Mouse (Mus musculus): ENCODE results near the gene Gse1. TPM values are rescaled to one million over a fixed set of nuclear protein-coding genes. Genes with fewer than 3 reads are reported as not detected.
A peak's percentile ranks its signal among the peaks of the same experiment; 100 is the strongest.

Gse1 gene
- polyA plus RNA-seq, 1 experiment from 2014 or later: 28.8 TPM

DNA sequence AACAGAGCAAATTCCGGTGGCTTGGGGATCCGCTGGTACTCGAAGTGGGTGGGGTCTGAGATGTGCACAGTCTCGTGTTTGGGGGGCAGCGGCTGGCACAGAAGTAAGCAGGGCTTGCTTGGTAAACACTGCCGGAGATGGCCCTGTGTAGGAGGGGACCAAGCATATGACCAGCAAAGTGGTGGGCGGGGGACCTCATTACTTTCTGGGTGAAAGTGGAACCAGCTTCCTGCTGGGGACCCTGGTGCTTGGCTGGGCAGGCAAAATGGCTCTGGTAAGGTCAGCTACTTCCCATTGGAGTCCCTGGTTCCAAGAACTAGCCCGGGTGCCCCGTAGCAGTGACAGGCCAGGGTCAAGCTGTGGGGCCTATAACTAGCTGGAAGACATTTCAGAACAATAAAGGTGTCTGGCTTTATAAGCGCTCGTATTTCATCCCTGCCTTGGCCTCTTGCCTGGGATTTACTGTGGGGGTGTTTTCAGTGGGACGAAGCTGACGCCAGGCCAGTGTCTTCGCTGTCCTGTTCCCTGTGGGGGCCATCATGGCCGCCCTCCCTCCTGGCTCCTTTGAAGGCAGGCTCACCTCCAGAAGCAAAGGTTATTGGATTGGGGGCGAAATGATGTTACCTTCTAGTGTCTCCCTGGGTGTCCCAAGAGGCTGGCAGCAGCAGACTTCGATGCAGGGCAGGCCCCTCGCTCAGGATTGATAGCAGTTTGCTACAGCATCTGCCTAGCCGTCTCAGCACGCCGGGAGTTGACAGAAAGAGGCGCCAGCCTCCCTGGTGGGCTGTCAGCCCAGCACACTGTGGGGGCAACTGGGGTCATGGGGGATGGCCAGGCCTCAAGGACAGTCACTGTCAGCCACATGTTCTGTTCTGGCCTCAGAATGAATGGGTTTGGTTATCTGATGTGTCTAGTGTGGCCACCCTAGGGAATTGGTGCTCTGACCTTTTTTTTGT is 148.9 kb downstream of the Gse1 start:
- H3K36me3 ChIP-seq: no peaks in the 10 kb centered on the region
- H3K4me2 ChIP-seq (replicated peaks): no peak overlapping the region
- H3K27ac ChIP-seq (replicated peaks): peak overlapping the region; percentile 76
- 57% methylated on average over 22 of the region's 22 CpGs for WGBS
- no peak for ATAC-seq (ENCODE audit: low FRiP score, low read depth)
- H3K4me3 ChIP-seq: no peak overlapping the region
- peaks cover 78% of the 10 kb centered on the region for H3K4me1 ChIP-seq
- no peak overlapping the region for H3K9ac ChIP-seq (replicated peaks)
- no peaks in the 10 kb centered on the region for H3K9me3 ChIP-seq
- peaks cover 14% of the 10 kb centered on the region for H3K27me3 ChIP-seq

DNA sequence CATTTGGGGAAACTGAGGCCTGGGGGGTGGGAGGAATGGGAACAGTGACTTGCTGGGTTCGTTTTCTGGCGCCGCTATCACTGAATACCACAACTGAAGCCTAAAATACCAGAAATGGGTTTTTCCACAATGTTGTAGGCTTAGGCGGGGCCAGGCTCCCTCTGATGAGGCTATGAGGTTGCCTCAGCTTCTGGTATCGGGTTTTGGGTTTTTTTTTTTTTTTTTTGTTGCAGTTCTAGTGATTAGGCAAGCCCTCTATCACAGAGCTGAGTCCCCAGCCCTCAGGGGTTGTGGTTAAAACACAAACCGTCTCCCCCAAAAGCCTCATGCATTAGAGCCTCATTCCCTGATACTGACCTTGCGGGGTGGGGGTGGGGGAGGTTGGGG is 149.5 kb downstream of the Gse1 start:
- Histone ChIP-seq H3K27me3 (peaks cover 14% of the 10 kb centered on the region), H3K9me3 (no peaks in the 10 kb centered on the region), H3K36me3 (no peaks in the 10 kb centered on the region), H3K4me1 (peaks cover 84% of the 10 kb centered on the region), H3K9ac (replicated peaks) (no peak overlapping the region), H3K4me2 (replicated peaks) (no peak overlapping the region), H3K4me3 (no peak overlapping the region), H3K27ac (replicated peaks) (peak overlapping the region; percentile 76; the same call in 1 of the 2 replicates)
- WGBS: 71% methylated on average over 7 of the region's 7 CpGs
- no peak for ATAC-seq (ENCODE audit: low FRiP score, low read depth)

DNA sequence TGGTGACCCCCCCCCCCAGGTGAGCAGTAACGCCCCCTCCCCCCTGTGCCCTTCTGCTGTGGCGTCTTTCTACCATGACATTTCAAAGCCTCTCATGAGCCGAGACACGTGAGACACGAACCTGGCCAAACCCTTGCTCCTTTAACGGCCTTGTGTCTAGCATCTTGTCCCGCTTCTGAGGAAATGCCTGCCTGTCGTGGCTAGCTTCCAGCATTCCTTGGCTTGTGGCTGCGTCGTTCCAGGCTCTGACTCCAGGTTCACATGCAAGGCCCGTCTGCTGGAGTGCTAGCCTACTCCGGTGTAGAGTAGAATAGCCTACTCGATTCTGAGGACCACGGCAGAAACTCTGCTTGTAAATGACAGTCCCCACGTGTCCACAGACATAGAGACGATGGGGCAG is 150.1 kb downstream of the Gse1 start:
- Histone ChIP-seq H3K9ac (replicated peaks) (no peak overlapping the region), H3K4me1 (peaks cover 90% of the 10 kb centered on the region), H3K4me3 (no peak overlapping the region), H3K9me3 (no peaks in the 10 kb centered on the region), H3K27me3 (peaks cover 14% of the 10 kb centered on the region), H3K27ac (replicated peaks) (no peak overlapping the region), H3K36me3 (no peaks in the 10 kb centered on the region), H3K4me2 (replicated peaks) (no peak overlapping the region)
- ATAC-seq (ENCODE audit: low FRiP score, low read depth): no peak
- WGBS: 59% methylated on average over 16 of the region's 16 CpGs

DNA sequence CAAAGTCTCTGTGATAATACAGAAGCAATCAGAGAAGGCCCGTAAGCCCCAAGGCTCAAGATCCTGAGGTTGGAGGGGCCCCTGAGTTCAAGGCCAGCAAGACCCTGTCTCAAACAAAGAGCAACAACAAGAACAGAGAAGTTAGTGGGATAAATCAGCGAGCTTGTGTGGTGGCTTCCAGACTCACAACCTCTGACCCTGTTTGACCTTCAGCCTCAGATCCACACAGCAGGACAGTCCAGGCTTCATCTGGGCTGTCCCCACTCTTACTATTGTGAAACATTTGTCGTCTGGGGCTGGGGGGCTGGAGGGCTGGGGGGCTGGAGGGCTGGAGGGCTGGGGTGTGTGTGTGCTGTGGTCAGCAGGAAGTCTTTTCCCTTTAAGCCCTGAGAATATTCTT is 150.8 kb downstream of the Gse1 start:
- H3K27ac ChIP-seq (replicated peaks): no peak overlapping the region

GRCm38 (mm10) chr8:120381865-120382264 is 153.6 kb downstream of the Gse1 start:
- 25% methylated on average over 4 of the region's 4 CpGs for WGBS
- Histone ChIP-seq H3K9me3 (0 out of 2 replicates have a peak, but pooled peaks cover 2% of the 10 kb centered on the region), H3K4me3 (no peak overlapping the region), H3K36me3 (no peaks in the 10 kb centered on the region), H3K9ac (replicated peaks) (0 out of 2 replicates have a peak overlapping the region, but pooled peaks have one; percentile 4), H3K4me1 (peaks cover 73% of the 10 kb centered on the region), H3K27me3 (peaks cover 14% of the 10 kb centered on the region), H3K27ac (replicated peaks) (peak overlapping the region; percentile 66), H3K4me2 (replicated peaks) (no peak overlapping the region)
- no peak for ATAC-seq (ENCODE audit: low FRiP score, low read depth)

More for the DNA sequence above, 150.8 kb downstream of the Gse1 start:
- no peaks in the 10 kb centered on the region for H3K9me3 ChIP-seq
- H3K4me1 ChIP-seq: peaks cover 95% of the 10 kb centered on the region
- H3K9ac ChIP-seq (replicated peaks): no peak overlapping the region
- H3K27me3 ChIP-seq: peaks cover 14% of the 10 kb centered on the region
- H3K4me3 ChIP-seq: no peak overlapping the region
- H3K4me2 ChIP-seq (replicated peaks): no peak overlapping the region
- WGBS: 25% methylated on average over 3 of the region's 3 CpGs
- H3K36me3 ChIP-seq: no peaks in the 10 kb centered on the region
- ATAC-seq (ENCODE audit: low FRiP score, low read depth): no peak

DNA sequence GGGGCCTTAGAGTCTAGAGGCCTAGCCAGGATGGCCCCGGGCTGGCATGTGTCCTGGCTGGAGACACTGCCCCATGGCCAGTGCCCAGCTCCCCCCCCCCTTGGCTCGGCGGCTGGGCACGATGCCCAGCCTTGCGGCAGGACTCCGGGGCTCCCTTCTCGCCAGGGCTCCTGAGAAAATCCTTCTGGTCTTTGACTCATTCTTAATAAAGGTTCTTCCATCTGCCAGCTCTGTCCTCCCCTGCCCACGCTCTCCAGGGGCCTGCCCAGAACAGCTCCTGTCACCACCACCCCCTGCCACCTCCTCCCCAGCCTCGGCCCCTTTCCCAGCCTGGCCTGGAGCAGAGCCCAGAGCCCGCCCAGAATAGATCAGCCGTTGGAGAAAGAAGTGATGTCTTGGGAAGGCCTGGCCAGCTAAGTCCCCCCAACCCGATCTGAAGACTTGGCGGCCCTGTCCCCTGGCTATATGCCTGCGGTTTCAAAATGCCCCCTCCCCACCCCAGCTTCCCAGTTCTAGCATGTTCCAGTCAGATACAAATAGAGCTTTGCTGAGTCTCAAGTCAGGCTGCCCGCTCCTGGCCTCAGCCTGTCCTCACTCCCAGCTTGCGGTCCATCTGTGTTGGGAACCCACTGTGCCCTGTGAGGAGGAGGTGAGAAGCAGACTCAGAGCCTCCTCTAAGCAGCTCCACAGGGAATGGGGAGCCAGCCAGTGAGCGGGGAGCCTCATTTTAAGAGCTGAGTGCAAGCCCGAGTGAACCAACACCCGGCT is 154.4 kb downstream of the Gse1 start:
- H3K9ac ChIP-seq (replicated peaks): peak overlapping the region; percentile 4; the same call in 1 of the 2 replicates
- no peak overlapping the region for H3K4me2 ChIP-seq (replicated peaks)
- H3K27ac ChIP-seq (replicated peaks): peak overlapping the region; percentile 66
- H3K27me3 ChIP-seq: peaks cover 14% of the 10 kb centered on the region
- 68% methylated on average over 19 of the region's 19 CpGs for WGBS
- 0 out of 2 replicates have a peak, but pooled peaks cover 2% of the 10 kb centered on the region for H3K9me3 ChIP-seq
- no peaks in the 10 kb centered on the region for H3K36me3 ChIP-seq
- peaks cover 66% of the 10 kb centered on the region for H3K4me1 ChIP-seq
- peak; percentile 28; the same call in 1 of the 2 replicates for ATAC-seq (ENCODE audit: low FRiP score, low read depth)
- H3K4me3 ChIP-seq: no peak overlapping the region

DNA sequence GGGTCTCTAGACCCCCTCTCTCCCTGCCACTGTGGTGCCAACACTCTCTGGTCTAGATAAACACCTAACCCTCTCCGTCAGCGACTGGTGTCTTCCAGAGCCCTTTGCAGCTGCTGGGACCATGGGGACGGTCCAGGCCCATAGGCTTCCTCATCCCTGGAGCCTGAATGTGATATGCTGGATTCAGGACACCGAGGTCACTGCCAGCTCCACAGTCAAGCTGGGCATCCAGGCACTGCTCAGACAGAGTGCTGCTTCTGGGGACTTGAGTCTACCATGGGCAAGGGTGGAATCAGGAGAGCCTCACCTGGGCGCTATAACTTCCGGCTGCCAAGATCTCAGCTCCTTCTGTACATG is 154.9 kb downstream of the Gse1 start:
- no peak for ATAC-seq (ENCODE audit: low FRiP score, low read depth)
- Histone ChIP-seq H3K9me3 (0 out of 2 replicates have a peak, but pooled peaks cover 2% of the 10 kb centered on the region), H3K4me2 (replicated peaks) (no peak overlapping the region), H3K9ac (replicated peaks) (no peak overlapping the region), H3K27me3 (peaks cover 14% of the 10 kb centered on the region), H3K36me3 (no peaks in the 10 kb centered on the region), H3K4me1 (peaks cover 60% of the 10 kb centered on the region), H3K4me3 (no peak overlapping the region), H3K27ac (replicated peaks) (peak overlapping the region; percentile 66)
- WGBS: 79% methylated on average over 6 of the region's 6 CpGs

DNA sequence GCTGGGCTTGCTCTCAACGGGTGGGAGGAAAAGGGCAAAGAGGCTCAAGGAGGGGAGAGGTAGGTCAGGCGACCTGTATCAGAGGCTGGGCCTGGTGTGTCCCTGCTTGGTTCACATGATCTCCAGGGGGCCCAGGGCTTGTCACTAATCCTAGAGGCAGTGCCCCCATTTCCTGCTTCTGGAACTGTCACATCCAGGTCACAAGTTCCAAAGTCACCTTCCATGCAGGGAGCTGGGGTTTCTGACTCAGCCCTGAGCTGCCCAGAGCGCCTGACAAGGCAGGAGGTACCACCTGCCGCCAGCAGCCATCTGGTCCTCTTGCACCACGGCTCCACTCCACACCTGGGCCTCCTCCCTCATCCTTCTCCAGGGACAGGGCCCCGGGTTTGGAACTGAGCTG is 155.5 kb downstream of the Gse1 start:
- H3K4me3 ChIP-seq: no peak overlapping the region
- 38% methylated on average over 6 of the region's 6 CpGs for WGBS
- no peaks in the 10 kb centered on the region for H3K36me3 ChIP-seq
- H3K4me2 ChIP-seq (replicated peaks): no peak overlapping the region
- peak overlapping the region; percentile 66; the same call in 1 of the 2 replicates for H3K27ac ChIP-seq (replicated peaks)
- H3K4me1 ChIP-seq: peaks cover 55% of the 10 kb centered on the region
- ATAC-seq (ENCODE audit: low FRiP score, low read depth): no peak
- H3K9me3 ChIP-seq: 0 out of 2 replicates have a peak, but pooled peaks cover 2% of the 10 kb centered on the region
- H3K27me3 ChIP-seq: peaks cover 14% of the 10 kb centered on the region
- H3K9ac ChIP-seq (replicated peaks): no peak overlapping the region

DNA sequence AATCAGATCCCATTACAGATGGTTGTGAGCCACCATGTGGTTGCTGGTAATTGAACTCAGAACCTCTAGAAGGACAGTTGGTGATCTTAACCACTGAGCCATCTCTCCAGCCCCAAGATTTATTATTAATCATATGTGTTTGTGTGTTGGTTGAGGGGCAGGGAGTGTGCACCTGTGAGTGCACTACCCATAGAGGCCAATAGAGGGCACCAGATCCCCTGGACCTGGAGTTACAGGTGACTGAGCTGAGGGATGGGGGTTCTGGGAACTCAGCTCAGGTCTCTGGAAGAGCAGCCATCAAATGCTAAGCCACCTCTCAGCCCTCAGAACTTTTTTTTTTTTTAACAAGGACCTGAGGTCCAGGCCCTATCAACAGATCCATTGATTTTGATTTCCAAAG is 156.5 kb downstream of the Gse1 start:
- Histone ChIP-seq H3K36me3 (no peaks in the 10 kb centered on the region), H3K4me2 (replicated peaks) (no peak overlapping the region), H3K27me3 (peaks cover 8% of the 10 kb centered on the region), H3K27ac (replicated peaks) (no peak overlapping the region), H3K4me3 (no peak overlapping the region), H3K9me3 (0 out of 2 replicates have a peak, but pooled peaks cover 2% of the 10 kb centered on the region), H3K4me1 (peaks cover 45% of the 10 kb centered on the region), H3K9ac (replicated peaks) (no peak overlapping the region)
- no peak for ATAC-seq (ENCODE audit: low FRiP score, low read depth)

- Histone ChIP-seq H3K27me3 (no peaks in the 10 kb centered on the region), H3K4me3 (no peak overlapping the region), H3K9ac (replicated peaks) (no peak overlapping the region), H3K4me2 (replicated peaks) (no peak overlapping the region), H3K9me3 (0 out of 2 replicates have a peak, but pooled peaks cover 2% of the 10 kb centered on the region), H3K27ac (replicated peaks) (no peak overlapping the region), H3K36me3 (no peaks in the 10 kb centered on the region), H3K4me1 (peaks cover 30% of the 10 kb centered on the region)
- ATAC-seq (ENCODE audit: low FRiP score, low read depth): no peak
- WGBS: 96% methylated on average over 6 of the region's 6 CpGs
Measured at GRCm38 (mm10) chr8:120388246-120388645, 160.0 kb downstream of the Gse1 start.

GRCm38 (mm10) chr8:120390598-120390997 is 162.3 kb downstream of the Gse1 start:
- Histone ChIP-seq H3K4me2 (replicated peaks) (no peak overlapping the region), H3K4me3 (no peak overlapping the region), H3K4me1 (peaks cover 30% of the 10 kb centered on the region), H3K9ac (replicated peaks) (no peak overlapping the region), H3K9me3 (no peaks in the 10 kb centered on the region), H3K27me3 (no peaks in the 10 kb centered on the region), H3K27ac (replicated peaks) (no peak overlapping the region), H3K36me3 (no peaks in the 10 kb centered on the region)
- no peak for ATAC-seq (ENCODE audit: low FRiP score, low read depth)
- WGBS: 91% methylated on average over 7 of the region's 7 CpGs

- H3K9ac ChIP-seq (replicated peaks): no peak overlapping the region
- 73% methylated on average over 21 of the region's 21 CpGs for WGBS
- no peaks in the 10 kb centered on the region for H3K9me3 ChIP-seq
- peaks cover 29% of the 10 kb centered on the region for H3K4me1 ChIP-seq
- ATAC-seq (ENCODE audit: low FRiP score, low read depth): no peak
- H3K36me3 ChIP-seq: no peaks in the 10 kb centered on the region
- H3K27me3 ChIP-seq: no peaks in the 10 kb centered on the region
- peak overlapping the region; percentile 46 for H3K27ac ChIP-seq (replicated peaks)
- no peak overlapping the region for H3K4me2 ChIP-seq (replicated peaks)
- no peak overlapping the region for H3K4me3 ChIP-seq
Measured at GRCm38 (mm10) chr8:120391856-120392255, 163.6 kb downstream of the Gse1 start.

All from midbrain, embryonic 12.5 days (tissue).